9 mouse cellular contexts compared by ENCODE assay signal in the genomic region with DNA sequence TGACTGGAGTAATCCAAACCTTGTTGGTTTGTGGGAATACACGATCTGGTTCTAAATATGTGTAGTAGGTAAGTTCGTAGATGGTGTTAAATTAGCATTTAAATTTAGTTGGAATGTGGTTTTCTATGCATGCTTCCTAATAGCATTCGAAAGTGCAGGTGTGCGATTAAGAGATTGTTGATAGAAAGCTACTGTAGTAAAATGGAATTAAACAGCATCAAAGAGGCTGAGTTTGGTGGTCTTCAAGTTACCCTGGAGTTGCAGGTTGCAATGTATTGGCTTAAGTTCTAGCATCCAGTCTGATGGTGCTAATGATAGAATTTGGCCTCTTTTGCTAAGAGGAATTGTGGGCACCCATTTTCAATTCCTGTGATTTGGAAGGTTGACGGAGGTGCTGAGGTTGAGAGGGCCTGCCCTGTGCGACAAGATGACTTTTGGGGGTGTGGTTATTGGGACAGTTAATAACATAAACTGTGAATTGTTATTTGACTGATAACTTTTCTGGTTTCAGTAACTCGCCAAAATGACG. TPM values are rescaled to one million over a fixed set of nuclear protein-coding genes. Genes with fewer than 3 reads are reported as not detected.
DNase-seq lines count a peak whose midpoint lies in the region; ATAC-seq and TF ChIP-seq lines count a peak whose summit lies in the region.
"Had no signal": no experiment of that assay in that cellular context is flagged by ENCODE, and none has a peak within 500 bp of the region (broad histone marks: within the 10 kb centered on the region; RNA-seq: fewer than 3 reads in every experiment).

No protein-coding gene starts in this region.

- H3K9me3 ChIP-seq in heart, embryonic 12.5 days (replicated peaks), result no peaks in the 10 kb centered on the region
- no peaks in the 10 kb centered on the region for H3K9me3 ChIP-seq in E14TG2a.4 (ENCODE audit: low read length)
- H3K9me3 ChIP-seq in forebrain, embryonic 15.5 days, result no peaks in the 10 kb centered on the region
- no peaks in the 10 kb centered on the region for H3K9me3 ChIP-seq in liver, embryonic 15.5 days (replicated peaks)

- peaks cover 47% of the 10 kb centered on the region for H3K36me3 ChIP-seq in heart, embryonic 12.5 days
- peaks cover 54% of the 10 kb centered on the region for H3K36me3 ChIP-seq in E14TG2a.4 (ENCODE audit: insufficient read depth, low read length)
- H3K36me3 ChIP-seq in forebrain, embryonic 15.5 days, result peaks cover 43% of the 10 kb centered on the region
- H3K36me3 ChIP-seq in liver, embryonic 15.5 days (replicated peaks), result peaks cover 47% of the 10 kb centered on the region

- H3K4me3 ChIP-seq in heart, embryonic 12.5 days, result peak overlapping the region; percentile 84
- peak overlapping the region; percentile 100 for H3K4me3 ChIP-seq in E14TG2a.4 (replicated peaks; ENCODE audit: low read length)
- H3K4me3 ChIP-seq in forebrain, embryonic 15.5 days, result peak overlapping the region; percentile 84
- peak overlapping the region; percentile 80 for H3K4me3 ChIP-seq in liver, embryonic 15.5 days (replicated peaks)

- intact Hi-C loops in heart, postnatal 36 days (cut with DNase I), result loop anchor here (1.0 to 10.0 kb wide), 3 partner anchors 39 to 609 kb away; partner anchors contain the start of genes Gtf3a and Rnf6

- TF ChIP-seq CTCF in E14TG2a.4 (conservative IDR thresholded peaks at IDR 0.05; ENCODE audit: low read length), result no peak

- peak overlapping the region; percentile 84 for H3K27ac ChIP-seq in heart, embryonic 12.5 days (ENCODE audit: poor library complexity, severe bottlenecking)
- peak overlapping the region; percentile 88; the same call in 1 of the 2 replicates for H3K27ac ChIP-seq in forebrain, embryonic 15.5 days (replicated peaks)
- H3K27ac ChIP-seq in liver, embryonic 15.5 days (replicated peaks), result peak overlapping the region; percentile 93

- 16% methylated on average over 8 of the region's 8 CpGs for WGBS in heart, embryonic 12.5 days
- WGBS in forebrain, embryonic 15.5 days, result 20% methylated on average over 8 of the region's 8 CpGs
- WGBS in liver, embryonic 15.5 days (ENCODE audit: insufficient replicate concordance), result 4% methylated on average over 8 of the region's 8 CpGs

- H3K4me2 ChIP-seq in heart, embryonic 12.5 days, result peak overlapping the region; percentile 88
- H3K4me2 ChIP-seq in forebrain, embryonic 15.5 days (replicated peaks), result peak overlapping the region; percentile 56
- H3K4me2 ChIP-seq in liver, embryonic 15.5 days, result peak overlapping the region; percentile 87

- no peak for DNase-seq in heart, postnatal 36 days
- DNase-seq in thymus, postnatal 0 days (ENCODE audit: low spot score), result no peak
- DNase-seq in left cerebral cortex, adult 9 months (ENCODE audit: low spot score in 2 of 2), result no peak
- DNase-seq: embryo, embryonic 11 days had no signal

- no peak for ATAC-seq in heart, embryonic 12.5 days (ENCODE audit: insufficient number of reproducible peaks, low FRiP score)
- no peak for ATAC-seq in forebrain, embryonic 15.5 days (replicated peaks)
- ATAC-seq in liver, embryonic 15.5 days (ENCODE audit: insufficient read depth), result no peak
- no peak for ATAC-seq in granulocyte monocyte progenitor cell, adult 5-6 weeks (replicated peaks; ENCODE audit: poor library complexity, severe bottlenecking)

- no peaks in the 10 kb centered on the region for H3K27me3 ChIP-seq in heart, embryonic 12.5 days (replicated peaks)
- H3K27me3 ChIP-seq in E14TG2a.4 (ENCODE audit: insufficient read depth, low read length), result no peaks in the 10 kb centered on the region
- H3K27me3 ChIP-seq in forebrain, embryonic 15.5 days, result no peaks in the 10 kb centered on the region
- no peaks in the 10 kb centered on the region for H3K27me3 ChIP-seq in liver, embryonic 15.5 days

- peak overlapping the region; percentile 95 for H3K9ac ChIP-seq in heart, embryonic 12.5 days
- peak overlapping the region; percentile 95 for H3K9ac ChIP-seq in forebrain, embryonic 15.5 days (replicated peaks)
- H3K9ac ChIP-seq in liver, embryonic 15.5 days, result peak overlapping the region; percentile 83

- peaks cover 16% of the 10 kb centered on the region for H3K4me1 ChIP-seq in heart, embryonic 12.5 days (replicated peaks)
- H3K4me1 ChIP-seq in E14TG2a.4 (replicated peaks; ENCODE audit: low read depth, low read length), result peaks cover 72% of the 10 kb centered on the region
- peaks cover 20% of the 10 kb centered on the region for H3K4me1 ChIP-seq in forebrain, embryonic 15.5 days
- peaks cover 52% of the 10 kb centered on the region for H3K4me1 ChIP-seq in liver, embryonic 15.5 days (replicated peaks)

RNA-seq across cellular contexts. Expression of gene Rpl21, which starts 1.0 kb away (rescaled TPM):
- 370 and 375 TPM in 2 replicates for polyA plus RNA-seq in heart, embryonic 12.5 days (2016; fragmentation: Nextera tagmentation; extraction: Ambion mirVana)
- 100 to 1,000 TPM; 132 to 153 TPM for total RNA-seq in heart, postnatal 36 days (2021)
- polyA plus RNA-seq in forebrain, embryonic 15.5 days (2015; fragmentation: Nextera tagmentation; extraction: Ambion mirVana), result 358 and 359 TPM in 2 replicates
- polyA plus RNA-seq in liver, embryonic 15.5 days (2015; fragmentation: Nextera tagmentation; extraction: Ambion mirVana), result 224 and 276 TPM in 2 replicates
- total RNA-seq in granulocyte monocyte progenitor cell, adult 5-6 weeks (2014; fragmentation: Nextera tagmentation), result 2,458 and 2,594 TPM in 2 replicates
- 1,991 and 2,116 TPM in 2 replicates for total RNA-seq in granulocyte monocyte progenitor cell, adult 5-6 weeks (2017)
- polyA plus RNA-seq in thymus, postnatal 0 days (2015; fragmentation: Nextera tagmentation; extraction: Ambion mirVana), result 656 and 659 TPM in 2 replicates

RNA-seq across cellular contexts. Expression of gene Rasl11a, which starts 11.1 kb away (rescaled TPM):
- polyA plus RNA-seq in heart, embryonic 12.5 days (2016; fragmentation: Nextera tagmentation; extraction: Ambion mirVana), result 9.0 and 10.3 TPM in 2 replicates
- 1 to 10 TPM; 3.8 to 4.3 TPM for total RNA-seq in heart, postnatal 36 days (2021)
- 11.9 and 13.4 TPM in 2 replicates for polyA plus RNA-seq in forebrain, embryonic 15.5 days (2015; fragmentation: Nextera tagmentation; extraction: Ambion mirVana)
- 1.8 and 2.1 TPM in 2 replicates for polyA plus RNA-seq in liver, embryonic 15.5 days (2015; fragmentation: Nextera tagmentation; extraction: Ambion mirVana)
- not detected in 2 replicates for total RNA-seq in granulocyte monocyte progenitor cell, adult 5-6 weeks (2014; fragmentation: Nextera tagmentation)
- not detected in 2 replicates for total RNA-seq in granulocyte monocyte progenitor cell, adult 5-6 weeks (2017)
- 8.5 and 8.6 TPM in 2 replicates for polyA plus RNA-seq in thymus, postnatal 0 days (2015; fragmentation: Nextera tagmentation; extraction: Ambion mirVana)

RNA-seq across cellular contexts. Expression of gene Usp12, which starts 38.9 kb away (rescaled TPM):
- 17.5 and 18.0 TPM in 2 replicates for polyA plus RNA-seq in heart, embryonic 12.5 days (2016; fragmentation: Nextera tagmentation; extraction: Ambion mirVana)
- 10 to 100 TPM; 15.5 to 17.1 TPM for total RNA-seq in heart, postnatal 36 days (2021)
- polyA plus RNA-seq in forebrain, embryonic 15.5 days (2015; fragmentation: Nextera tagmentation; extraction: Ambion mirVana), result 14.9 and 16.5 TPM in 2 replicates
- 7.5 and 7.6 TPM in 2 replicates for polyA plus RNA-seq in liver, embryonic 15.5 days (2015; fragmentation: Nextera tagmentation; extraction: Ambion mirVana)
- 18.4 and 22.5 TPM in 2 replicates for total RNA-seq in granulocyte monocyte progenitor cell, adult 5-6 weeks (2014; fragmentation: Nextera tagmentation)
- 24.0 and 57.3 TPM in 2 replicates for total RNA-seq in granulocyte monocyte progenitor cell, adult 5-6 weeks (2017)
- 10.7 and 11.5 TPM in 2 replicates for polyA plus RNA-seq in thymus, postnatal 0 days (2015; fragmentation: Nextera tagmentation; extraction: Ambion mirVana)
